Mouse (Mus musculus) kidney, adult 8-10 months (tissue): ENCODE data around the gene Eif5a.
"Not testable (repeated sequence)": the region's sequence is repeated elsewhere in the genome, so short reads cannot be mapped to it uniquely, and the experiment has no call there.

Source experiments
- DNase-seq, 2 experiments: peaks; one replicate each; pipeline ENCODE4 v3.0.0; 2022

The Eif5a gene

GRCm38 (mm10) chr11:69920266-69921031, 1.3 kb downstream of the Eif5a start:
- DNase-seq = no peak

DNA sequence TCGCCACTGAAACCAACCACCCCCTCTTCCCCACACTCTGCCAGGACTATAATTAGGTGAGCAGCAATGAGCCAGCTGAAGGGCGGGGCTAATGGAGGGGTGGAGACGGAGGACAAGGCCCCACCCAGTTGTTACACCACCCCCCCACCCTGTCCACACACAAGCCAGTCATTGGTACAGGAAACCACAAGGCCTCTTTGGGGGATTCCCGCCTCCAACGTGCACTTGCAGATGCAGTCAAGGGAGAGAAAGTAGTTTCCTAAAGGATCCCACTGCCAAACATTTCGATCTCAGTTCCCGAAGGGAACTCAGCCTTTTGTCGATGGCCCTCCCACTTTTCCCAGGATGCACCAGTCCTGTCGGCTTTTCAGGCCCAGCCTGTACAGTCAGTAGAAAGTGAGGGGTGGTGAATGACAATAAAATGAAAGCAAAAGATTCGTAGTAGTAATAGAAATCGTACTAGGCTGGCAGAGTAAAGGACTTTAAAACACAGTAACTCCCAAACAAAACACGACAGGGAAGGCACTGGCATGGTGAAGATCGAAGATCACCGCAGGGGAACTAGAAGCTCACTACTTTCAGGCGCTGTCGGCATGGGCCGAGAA, 2.0 kb downstream of the Eif5a start:
- peak; percentile 84 to 88 for DNase-seq

- DNase-seq = no peak
Measured at GRCm38 (mm10) chr11:69919053-69919452, 2.7 kb downstream of the Eif5a start.

GRCm38 (mm10) chr11:69918118-69918517, 3.6 kb downstream of the Eif5a start:
- no peak for DNase-seq

GRCm38 (mm10) chr11:69917379-69917948, 4.3 kb downstream of the Eif5a start:
- no peak for DNase-seq

DNA sequence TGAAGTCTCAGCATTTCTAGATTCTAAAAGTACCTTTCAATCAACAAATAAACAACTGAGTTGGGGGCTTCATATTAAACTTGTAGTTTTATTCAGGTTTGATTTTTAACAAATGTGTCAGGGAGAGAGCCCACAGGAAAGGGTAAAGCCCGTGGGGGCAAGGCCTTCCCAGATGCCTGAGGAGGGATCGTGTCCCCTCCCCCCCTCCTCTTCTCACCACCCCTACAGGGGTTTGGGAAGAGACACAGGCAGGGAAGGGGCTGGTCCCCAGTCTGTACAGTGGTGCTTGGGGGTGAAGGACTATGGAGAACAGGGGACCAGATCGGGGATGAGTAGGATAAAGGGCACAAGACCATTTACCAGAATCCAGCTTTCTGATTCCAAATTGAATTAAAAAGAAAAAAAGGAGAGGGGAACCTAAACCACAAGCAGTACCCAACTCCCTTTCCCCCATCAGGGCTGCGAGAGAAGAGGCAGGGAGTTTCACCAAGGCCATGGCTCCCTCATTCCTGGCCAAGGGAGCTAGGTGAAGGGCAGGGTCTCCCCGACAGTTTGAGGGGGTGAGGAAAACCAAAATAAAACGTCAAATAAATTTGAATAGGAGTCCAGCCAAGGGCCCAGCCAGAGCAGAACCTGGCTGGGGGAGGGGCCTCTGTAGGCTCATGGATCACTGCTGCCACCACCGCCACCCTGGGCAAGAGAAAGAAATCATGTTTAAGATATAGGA, 4.9 kb downstream of the Eif5a start:
- not testable (repeated sequence) for DNase-seq

DNA sequence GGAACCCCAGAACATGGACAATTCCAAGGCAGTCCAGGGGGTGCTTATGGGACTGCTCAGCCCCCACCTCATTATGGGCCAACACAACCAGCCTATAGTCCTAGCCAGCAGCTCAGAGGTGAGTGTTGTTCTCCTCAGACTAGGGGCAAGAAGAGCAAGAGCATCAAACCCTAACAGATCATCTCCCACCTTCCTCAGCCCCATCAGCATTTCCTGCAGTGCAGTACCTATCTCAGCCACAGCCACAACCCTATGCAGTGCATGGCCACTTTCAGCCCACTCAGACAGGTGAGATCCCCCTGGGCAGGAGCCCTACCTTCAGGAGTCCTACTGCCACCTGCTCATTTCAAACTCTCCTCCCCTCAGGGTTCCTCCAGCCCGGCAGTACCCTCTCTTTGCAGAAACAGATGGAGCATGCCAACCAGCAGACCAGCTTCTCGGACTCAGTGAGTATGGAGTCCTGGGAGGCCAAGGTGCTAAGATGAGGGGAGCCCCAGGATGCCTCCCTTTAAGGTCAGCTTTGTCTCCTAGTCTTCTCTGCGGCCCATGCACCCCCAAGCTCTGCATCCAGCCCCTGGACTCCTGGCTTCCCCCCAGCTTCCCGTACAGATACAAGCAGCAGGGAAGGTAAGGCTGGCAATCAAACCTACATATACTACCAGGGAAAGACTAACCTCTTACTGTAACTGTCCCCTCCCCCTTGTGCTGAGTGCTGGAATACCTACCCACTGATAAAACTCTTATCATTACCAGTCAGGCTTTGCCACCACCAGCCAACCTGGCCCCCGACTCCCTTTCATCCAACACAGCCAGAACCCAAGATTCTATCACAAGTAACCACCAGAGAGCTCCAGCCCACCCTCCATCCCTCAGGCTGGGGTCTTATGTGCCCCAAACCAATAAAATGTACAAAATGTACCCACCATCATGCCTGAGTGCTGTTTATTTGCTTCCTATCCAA, 5.8 kb downstream of the Eif5a start:
- no peak for DNase-seq

DNA sequence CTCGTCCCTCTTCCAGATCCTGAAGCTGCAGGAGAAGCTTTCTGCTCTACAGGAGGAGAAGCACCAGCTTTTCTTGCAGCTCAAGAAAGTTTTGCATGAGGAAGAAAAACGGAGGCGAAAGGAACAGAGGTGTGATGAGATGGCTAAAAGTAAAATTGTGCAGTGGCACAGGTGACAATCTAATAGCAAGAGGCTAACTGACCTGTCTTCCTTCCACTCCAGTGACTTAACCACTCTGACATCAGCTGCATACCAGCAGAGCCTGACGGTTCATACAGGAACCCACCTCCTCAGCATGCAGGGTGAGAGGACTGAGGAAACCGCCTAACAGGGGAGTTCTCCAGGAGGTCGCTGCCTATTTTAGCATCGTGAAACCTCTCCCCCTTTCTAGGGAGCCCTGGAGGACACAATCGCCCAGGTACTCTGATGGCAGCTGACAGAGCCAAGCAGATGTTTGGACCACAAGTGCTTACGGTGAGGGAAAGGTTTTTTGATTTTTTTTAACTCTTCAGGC, 6.8 kb downstream of the Eif5a start:
- DNase-seq = no peak

DNA sequence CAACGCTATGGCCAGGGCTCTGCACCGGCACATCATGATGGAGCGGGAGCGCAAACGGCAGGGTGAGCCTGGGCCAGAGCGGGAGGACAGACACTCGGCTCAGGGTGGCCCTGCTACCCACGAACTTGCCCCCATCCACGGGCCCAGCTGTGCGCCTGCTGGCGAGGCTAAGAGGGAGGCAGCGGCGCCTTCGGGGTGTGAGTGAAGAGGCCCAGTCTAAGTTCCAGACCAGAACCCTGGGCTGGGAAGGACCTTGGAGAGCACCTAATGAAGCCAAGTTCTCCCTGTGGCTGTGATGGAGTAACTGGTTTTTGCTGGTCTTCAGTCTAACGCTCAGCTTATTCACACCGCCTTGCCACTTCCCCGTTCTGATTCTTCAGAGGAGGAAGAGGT, 7.4 kb downstream of the Eif5a start:
- DNase-seq = no peak

DNA sequence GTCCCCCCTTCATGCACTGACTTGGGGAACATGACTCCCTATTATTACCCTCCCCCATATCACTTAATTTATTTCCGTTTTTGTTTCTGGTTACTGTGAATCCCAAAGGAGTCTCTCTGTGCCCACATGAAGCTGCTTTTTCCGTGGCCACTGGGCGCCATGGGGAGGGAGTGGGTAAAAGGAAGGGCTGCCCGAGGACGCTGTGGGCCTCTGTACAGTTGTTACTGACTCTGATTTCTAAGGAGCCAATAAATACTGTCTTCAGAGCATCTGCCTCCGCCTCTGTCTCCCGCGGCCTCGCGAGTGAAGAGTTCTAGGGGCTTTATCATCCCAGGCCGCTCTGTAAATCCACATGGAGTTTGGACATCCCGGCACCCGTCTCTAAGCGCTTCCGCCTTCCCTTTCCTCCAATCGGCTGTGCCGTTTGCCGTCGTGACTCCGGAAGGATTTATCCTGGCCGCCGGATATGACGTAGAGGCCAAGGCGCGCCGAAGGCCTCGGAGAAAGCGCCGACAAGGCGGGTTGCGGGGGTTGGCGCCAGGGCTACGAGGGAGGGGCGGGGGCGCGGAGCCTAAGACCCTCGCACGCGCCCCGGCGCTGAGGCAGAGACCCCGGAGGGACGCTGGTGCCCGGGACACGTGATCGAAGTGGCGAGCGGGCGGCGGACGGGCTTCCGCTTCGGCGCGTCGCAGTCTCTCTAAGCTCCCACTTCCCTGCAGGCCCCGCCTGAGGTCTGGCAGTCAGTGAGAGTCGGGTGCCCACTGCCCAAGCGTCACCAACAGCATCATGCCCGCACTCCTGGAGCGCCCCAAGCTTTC, 8.0 kb downstream of the Eif5a start, which contains the start of gene Gps2:
TSS of gene Gps2 (plus strand) at position 335 of the 818 bp plus-strand sequence.
- peak; percentile 90 to 93 for DNase-seq

GRCm38 (mm10) chr11:69912716-69913530, 8.8 kb downstream of the Eif5a start:
- no peak for DNase-seq

- no peak for DNase-seq
Measured at GRCm38 (mm10) chr11:69911701-69912100, 10.1 kb downstream of the Eif5a start.

GRCm38 (mm10) chr11:69910781-69911560, 10.8 kb downstream of the Eif5a start:
- DNase-seq = peak; percentile 81 to 84

GRCm38 (mm10) chr11:69910177-69910576, 11.6 kb downstream of the Eif5a start:
- DNase-seq = no peak

GRCm38 (mm10) chr11:69909174-69909573, 12.6 kb downstream of the Eif5a start:
- no peak for DNase-seq

DNA sequence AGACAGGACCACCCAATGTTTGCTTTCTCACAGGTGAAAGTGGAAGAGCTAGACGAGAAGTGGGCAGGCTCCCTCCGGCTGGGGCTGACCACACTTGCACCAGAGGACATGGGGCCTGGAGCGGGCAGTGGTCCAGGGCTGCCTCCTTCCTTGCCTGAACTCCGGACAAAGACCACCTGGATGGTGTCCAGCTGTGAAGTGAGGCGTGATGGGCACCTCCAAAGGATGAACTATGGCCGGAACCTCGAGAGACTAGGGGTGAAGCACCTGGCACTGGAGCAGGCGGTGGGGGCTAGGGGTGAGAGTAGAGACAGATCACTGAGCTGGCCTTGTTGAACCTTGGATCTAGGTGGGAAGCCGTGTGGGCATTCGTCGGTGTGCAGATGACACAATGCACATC, 13.1 kb downstream of the Eif5a start:
- DNase-seq = peak; percentile 95 to 96

- DNase-seq = no peak
Measured at GRCm38 (mm10) chr11:69904311-69904710, 17.4 kb downstream of the Eif5a start.

GRCm38 (mm10) chr11:69902972-69903371, 18.8 kb downstream of the Eif5a start:
- no peak for DNase-seq

DNA sequence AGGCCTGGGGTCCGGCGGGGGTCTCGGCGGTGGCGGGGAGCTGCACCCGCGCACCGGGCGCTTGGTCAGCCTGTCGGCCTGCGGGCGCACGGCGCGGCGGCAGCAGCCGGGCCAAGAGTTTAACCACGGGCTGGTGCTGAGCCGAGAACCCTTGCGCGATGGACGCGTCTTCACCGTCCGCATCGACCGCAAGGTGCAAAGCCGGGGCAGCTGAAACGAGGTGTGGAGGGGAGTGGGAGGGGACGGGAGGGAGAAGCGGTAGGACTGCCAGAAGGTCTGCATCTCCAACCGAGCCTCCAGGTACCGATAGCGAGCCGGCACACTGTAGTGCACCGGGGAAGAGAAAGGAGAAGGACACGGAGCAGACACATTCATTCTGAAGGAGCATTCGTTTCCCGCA, 19.8 kb downstream of the Eif5a start:
- no peak for DNase-seq
